Mouse (Mus musculus): ENCODE data around the gene Kif1c. TPM values are rescaled to one million over a fixed set of nuclear protein-coding genes. Genes with fewer than 3 reads are reported as not detected.
A peak's percentile ranks its signal among the peaks of the same experiment; 100 is the strongest.
"Not testable (repeated sequence)": the region's sequence is repeated elsewhere in the genome, so short reads cannot be mapped to it uniquely, and the experiment has no call there.

Kif1c gene
- polyA plus RNA-seq, 1 experiment from 2014 or later = 3.6 TPM

DNA sequence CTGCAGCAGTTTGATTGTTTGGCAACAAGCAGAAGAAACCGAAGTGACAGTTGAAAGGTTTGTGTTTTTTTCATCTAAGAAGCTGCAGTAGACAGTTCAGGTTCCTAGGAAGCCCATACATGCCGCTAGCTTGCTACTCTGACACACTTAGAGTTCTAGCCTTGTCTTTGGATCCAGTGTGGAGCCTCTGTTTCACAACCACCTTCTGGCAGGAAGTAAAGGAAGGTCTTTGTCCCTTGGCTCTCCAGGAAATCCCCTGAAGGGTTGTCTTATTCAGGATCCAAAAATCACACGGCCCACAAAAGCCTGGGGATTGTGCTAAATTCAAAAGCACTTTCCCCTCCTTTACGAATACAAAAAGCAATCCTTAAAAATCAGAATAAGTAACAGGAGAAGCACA lies 54.1 kb downstream of the Kif1c start:
- 70% methylated on average over 4 of the region's 4 CpGs for WGBS
- no peak overlapping the region for H3K9ac ChIP-seq
- no peaks in the 10 kb centered on the region for H3K9me3 ChIP-seq
- H3K4me3 ChIP-seq = no peak overlapping the region
- H3K36me3 ChIP-seq = no peaks in the 10 kb centered on the region
- no peaks in the 10 kb centered on the region for H3K27me3 ChIP-seq
- H3K4me1 ChIP-seq = no peaks in the 10 kb centered on the region
- ATAC-seq (ENCODE audit: low FRiP score, low read depth) = no peak
- H3K27ac ChIP-seq = no peak overlapping the region
- H3K4me2 ChIP-seq (replicated peaks) = no peak overlapping the region

DNA sequence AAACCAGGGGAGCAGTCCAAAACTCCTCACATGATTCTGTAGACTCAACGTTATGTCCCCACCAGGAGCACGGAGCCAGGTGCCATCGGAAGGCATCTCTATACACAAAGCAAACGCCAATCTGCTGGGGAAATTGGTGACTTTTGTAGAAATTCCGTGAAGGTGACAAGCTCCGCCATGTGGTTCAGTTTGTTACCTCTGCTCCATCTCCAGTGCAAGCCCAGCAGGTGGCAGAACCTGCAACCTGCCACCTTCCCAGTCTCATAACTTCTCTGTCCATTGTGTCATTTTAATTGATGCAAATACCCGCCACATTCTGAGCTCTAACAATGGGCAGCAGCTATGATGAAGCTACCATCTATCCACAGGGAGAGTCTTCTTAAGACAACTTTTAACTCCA lies 54.6 kb downstream of the Kif1c start:
- no peak overlapping the region for H3K27ac ChIP-seq
- H3K4me2 ChIP-seq (replicated peaks) = no peak overlapping the region
- no peaks in the 10 kb centered on the region for H3K4me1 ChIP-seq
- 60% methylated on average over 7 of the region's 7 CpGs for WGBS
- no peaks in the 10 kb centered on the region for H3K9me3 ChIP-seq
- no peaks in the 10 kb centered on the region for H3K27me3 ChIP-seq
- no peak overlapping the region for H3K9ac ChIP-seq
- no peaks in the 10 kb centered on the region for H3K36me3 ChIP-seq
- H3K4me3 ChIP-seq = no peak overlapping the region
- ATAC-seq (ENCODE audit: low FRiP score, low read depth) = no peak

DNA sequence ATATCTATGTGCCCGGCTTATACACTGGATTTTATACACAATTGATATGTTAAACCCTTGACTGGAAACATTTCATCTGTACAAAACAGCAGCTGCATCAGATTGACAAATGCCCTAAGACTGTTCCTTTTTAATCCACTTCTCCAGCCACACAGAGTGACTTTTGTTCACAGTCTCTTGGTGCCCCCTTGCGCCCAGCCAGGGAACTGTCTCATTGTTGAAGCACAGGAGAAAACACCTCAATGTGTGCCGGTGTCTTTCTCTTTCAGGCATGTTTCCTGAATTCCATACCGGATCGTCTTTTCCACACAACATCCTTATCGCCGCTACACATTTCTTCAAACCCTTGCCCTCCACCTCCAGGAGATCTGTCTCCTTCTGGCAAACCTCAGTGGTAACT lies 55.3 kb downstream of the Kif1c start:
- Histone ChIP-seq H3K4me3 (no peak overlapping the region), H3K36me3 (no peaks in the 10 kb centered on the region), H3K4me1 (no peaks in the 10 kb centered on the region), H3K4me2 (replicated peaks) (no peak overlapping the region), H3K9me3 (no peaks in the 10 kb centered on the region), H3K27me3 (no peaks in the 10 kb centered on the region), H3K27ac (no peak overlapping the region), H3K9ac (no peak overlapping the region)
- 11% methylated on average over 7 of the region's 7 CpGs for WGBS
- no peak for ATAC-seq (ENCODE audit: low FRiP score, low read depth)

DNA sequence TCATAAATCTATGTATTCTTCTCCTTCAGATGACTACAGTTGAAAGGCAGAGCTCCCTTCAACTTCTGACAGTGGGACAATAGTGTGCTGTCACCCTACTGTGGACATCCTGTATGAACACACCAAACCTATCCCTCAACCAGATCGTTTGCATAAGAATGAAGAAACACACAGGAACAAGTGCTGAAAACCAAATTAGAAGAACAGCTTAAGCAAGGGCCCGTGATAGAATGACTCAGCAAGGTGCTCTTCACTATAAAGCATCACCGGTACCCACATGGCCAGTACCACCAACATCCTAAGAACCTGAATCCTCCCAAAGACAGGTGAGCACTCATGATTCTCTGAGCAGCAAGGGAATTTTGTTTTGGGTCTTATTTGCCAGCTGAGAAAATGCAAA lies 60.1 kb downstream of the Kif1c start:
- not testable (repeated sequence) for H3K4me1 ChIP-seq; H3K36me3 ChIP-seq; H3K9me3 ChIP-seq; ATAC-seq (ENCODE audit: low FRiP score, low read depth); H3K4me2 ChIP-seq (replicated peaks); H3K27ac ChIP-seq; H3K4me3 ChIP-seq; H3K9ac ChIP-seq; H3K27me3 ChIP-seq
- WGBS = 68% methylated on average over 3 of the region's 3 CpGs

DNA sequence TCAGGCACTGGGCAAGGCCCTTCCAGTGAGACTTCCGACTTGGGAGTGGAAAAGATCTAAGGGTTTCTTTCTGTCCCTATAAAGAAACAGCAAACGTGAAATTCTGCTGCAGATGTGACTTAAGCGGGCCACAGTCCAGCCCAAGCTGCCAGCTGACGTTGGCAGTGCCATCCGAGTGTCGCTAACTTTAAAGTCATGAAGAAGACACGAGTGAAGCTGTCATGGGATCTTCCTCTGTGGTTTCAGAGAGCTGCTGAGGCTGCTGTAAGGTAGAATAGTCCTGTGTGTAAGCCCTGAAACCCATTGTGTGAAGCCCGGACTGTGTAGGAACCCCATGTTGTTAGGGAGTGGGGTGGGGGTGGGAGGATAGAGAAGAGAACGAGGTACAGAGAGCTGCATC lies 62.3 kb downstream of the Kif1c start:
- Histone ChIP-seq H3K4me1 (peaks cover 12% of the 10 kb centered on the region), H3K4me2 (replicated peaks) (no peak overlapping the region), H3K9me3 (no peaks in the 10 kb centered on the region), H3K27me3 (no peaks in the 10 kb centered on the region), H3K4me3 (no peak overlapping the region), H3K9ac (no peak overlapping the region), H3K36me3 (0 out of 2 replicates have a peak, but pooled peaks cover 2% of the 10 kb centered on the region), H3K27ac (no peak overlapping the region)
- 89% methylated on average over 9 of the region's 9 CpGs for WGBS
- no peak for ATAC-seq (ENCODE audit: low FRiP score, low read depth)

DNA sequence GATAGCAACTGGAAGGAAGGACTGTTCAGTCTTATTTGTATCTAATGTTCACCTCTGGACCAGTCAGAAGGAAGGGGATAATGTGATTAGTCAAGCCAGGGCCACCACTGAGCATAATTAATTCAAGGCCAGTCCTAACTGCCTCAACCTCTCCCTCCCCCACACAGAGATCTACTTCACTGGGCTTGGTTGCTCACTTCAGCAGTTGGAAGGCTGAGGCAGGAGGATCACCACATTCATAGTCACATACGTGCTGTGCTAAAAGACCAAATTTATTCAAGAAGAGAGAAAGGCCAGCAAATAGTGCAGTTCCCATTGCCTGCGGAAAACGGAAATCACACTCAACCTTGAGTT lies 63.2 kb downstream of the Kif1c start:
- Histone ChIP-seq H3K9ac (peak overlapping the region; percentile 77), H3K27me3 (no peaks in the 10 kb centered on the region), H3K4me1 (peaks cover 12% of the 10 kb centered on the region), H3K27ac (peak overlapping the region; percentile 61; the same call in 1 of the 2 replicates), H3K4me2 (replicated peaks) (peak overlapping the region; percentile 79), H3K4me3 (peak overlapping the region; percentile 69), H3K36me3 (peaks cover 8% of the 10 kb centered on the region; the same call in 1 of the 2 replicates), H3K9me3 (no peaks in the 10 kb centered on the region)
- ATAC-seq (ENCODE audit: low FRiP score, low read depth) = no peak
- 34% methylated on average over 3 of the region's 3 CpGs for WGBS

DNA sequence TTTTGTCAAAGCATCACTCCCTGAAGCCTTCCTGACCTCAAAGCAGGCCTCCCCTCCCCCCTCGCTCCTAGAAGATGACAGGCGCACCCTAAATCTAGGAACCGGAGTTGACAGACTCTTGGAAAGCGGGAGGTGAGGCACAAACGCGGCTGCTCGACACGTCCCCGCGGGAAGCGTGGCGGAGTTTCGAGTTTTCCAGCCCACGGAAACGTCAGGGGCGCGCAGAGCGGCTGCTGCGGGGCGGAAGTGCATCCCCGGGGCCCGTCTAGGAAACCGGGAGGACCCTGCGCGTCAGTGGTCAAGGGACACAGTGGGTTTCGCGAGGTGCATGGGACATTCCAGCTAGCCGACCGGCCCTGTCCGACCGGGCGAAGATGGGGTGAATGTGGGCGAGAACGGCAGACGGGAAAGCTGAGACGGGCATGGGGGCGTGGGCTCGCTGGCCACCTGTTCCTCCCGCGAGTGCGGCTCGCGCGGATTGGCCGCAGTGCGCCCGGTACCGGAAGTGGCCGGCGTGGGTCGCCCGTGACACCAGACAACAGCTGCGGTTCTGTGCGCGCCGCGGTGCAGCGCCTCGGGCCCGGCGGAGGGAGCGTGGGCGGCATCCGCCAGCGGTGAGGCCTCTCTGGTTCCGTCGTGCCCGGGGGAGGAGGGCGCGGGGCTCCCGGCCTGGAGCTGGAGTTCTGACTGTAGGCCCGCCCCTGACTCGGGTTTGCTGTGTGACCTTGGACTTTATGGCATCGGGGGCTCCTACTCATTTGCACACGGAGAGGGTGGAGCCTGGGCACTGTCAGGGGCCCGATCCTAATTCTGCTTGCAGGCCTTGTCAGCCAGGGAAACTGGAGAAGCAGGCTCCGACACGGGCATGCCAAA lies 63.8 kb downstream of the Kif1c start, which contains the start of gene Zfp3:
Gene Zfp3, plus strand, starts transcription at position 274 of the 873 bp plus-strand sequence.
- under 1% methylated on average over 65 of the region's 78 CpGs for WGBS
- peaks cover 12% of the 10 kb centered on the region for H3K4me1 ChIP-seq
- H3K27ac ChIP-seq = peak within 1 kb of the TSS; percentile 61; the same call in 1 of the 2 replicates

DNA sequence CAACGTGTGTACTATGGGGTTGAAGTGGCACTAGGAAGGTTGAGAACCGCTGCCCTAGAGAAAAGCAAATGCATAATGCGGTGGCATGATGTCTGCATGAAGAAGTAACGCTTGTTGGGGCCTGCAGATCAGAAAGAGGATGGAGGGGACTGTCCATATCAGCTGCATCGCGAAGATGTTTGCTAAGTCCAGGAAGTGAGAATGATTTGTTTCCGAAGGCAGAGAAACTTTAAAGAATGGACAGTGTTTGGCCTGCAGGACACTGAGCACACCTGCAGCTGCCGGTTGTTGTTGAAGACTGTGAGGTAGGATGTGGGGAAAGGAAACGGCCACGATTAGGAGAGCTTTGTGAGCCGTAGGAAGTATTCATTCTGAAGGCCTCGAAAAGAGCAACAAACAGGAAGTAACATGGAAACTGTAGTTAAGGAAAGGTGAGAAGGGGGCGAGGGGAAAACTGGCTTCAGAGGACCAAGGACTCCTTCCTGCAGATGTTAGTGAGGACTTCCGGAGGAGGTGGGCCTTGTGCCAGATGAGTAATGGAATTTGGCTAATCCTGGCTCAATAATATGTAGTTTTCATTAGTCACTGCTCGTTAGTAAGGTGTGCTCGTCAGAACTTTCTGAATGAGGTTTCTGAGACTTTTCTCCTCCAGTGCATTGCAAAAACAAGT lies 65.6 kb downstream of the Kif1c start:
- no peak overlapping the region for H3K4me3 ChIP-seq
- ATAC-seq (ENCODE audit: low FRiP score, low read depth) = no peak
- H3K9ac ChIP-seq = no peak overlapping the region
- peaks cover 12% of the 10 kb centered on the region for H3K4me1 ChIP-seq
- no peak overlapping the region; the same call in 1 of the 2 replicates for H3K27ac ChIP-seq
- H3K9me3 ChIP-seq = no peaks in the 10 kb centered on the region
- no peaks in the 10 kb centered on the region for H3K27me3 ChIP-seq
- H3K36me3 ChIP-seq = peaks cover 10% of the 10 kb centered on the region
- H3K4me2 ChIP-seq (replicated peaks) = no peak overlapping the region
- 74% methylated on average over 16 of the region's 16 CpGs for WGBS

More for the DNA sequence above, 63.8 kb downstream of the Kif1c start, which contains the start of gene Zfp3:
- Histone ChIP-seq H3K9me3 (no peaks in the 10 kb centered on the region), H3K36me3 (peaks cover 8% of the 10 kb centered on the region; the same call in 1 of the 2 replicates), H3K9ac (peak within 1 kb of the TSS; percentile 77), H3K27me3 (no peaks in the 10 kb centered on the region), H3K4me2 (replicated peaks) (peak within 1 kb of the TSS; percentile 79), H3K4me3 (peak within 1 kb of the TSS; percentile 69)
- peak; percentile 86 for ATAC-seq (ENCODE audit: low FRiP score, low read depth)

DNA sequence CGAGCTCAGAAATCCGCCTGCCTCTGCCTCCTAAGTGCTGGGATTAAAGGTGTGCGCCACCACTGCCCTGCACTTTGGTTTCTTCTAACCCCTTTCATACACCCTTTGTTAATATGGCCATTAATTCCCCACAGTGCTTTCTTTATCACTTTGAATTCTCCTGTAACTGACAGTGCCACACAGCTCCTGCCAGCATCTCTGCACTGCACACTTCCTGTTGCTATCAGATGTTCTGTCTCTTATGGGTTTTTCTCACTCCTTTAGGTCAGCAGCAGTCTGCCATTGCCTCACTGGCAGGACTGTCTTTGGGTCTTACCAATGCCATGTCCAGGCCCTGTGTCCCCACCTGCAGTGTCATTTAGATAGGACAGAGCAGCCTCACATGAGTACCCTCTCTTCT lies 70.5 kb downstream of the Kif1c start:
- Histone ChIP-seq H3K4me3 (no peak overlapping the region), H3K27me3 (no peaks in the 10 kb centered on the region), H3K27ac (no peak overlapping the region), H3K4me2 (replicated peaks) (no peak overlapping the region), H3K4me1 (no peaks in the 10 kb centered on the region; the same call in 1 of the 2 replicates), H3K9me3 (no peaks in the 10 kb centered on the region), H3K9ac (no peak overlapping the region), H3K36me3 (peaks cover 44% of the 10 kb centered on the region)
- no peak for ATAC-seq (ENCODE audit: low FRiP score, low read depth)
- 91% methylated on average over 3 of the region's 3 CpGs for WGBS

DNA sequence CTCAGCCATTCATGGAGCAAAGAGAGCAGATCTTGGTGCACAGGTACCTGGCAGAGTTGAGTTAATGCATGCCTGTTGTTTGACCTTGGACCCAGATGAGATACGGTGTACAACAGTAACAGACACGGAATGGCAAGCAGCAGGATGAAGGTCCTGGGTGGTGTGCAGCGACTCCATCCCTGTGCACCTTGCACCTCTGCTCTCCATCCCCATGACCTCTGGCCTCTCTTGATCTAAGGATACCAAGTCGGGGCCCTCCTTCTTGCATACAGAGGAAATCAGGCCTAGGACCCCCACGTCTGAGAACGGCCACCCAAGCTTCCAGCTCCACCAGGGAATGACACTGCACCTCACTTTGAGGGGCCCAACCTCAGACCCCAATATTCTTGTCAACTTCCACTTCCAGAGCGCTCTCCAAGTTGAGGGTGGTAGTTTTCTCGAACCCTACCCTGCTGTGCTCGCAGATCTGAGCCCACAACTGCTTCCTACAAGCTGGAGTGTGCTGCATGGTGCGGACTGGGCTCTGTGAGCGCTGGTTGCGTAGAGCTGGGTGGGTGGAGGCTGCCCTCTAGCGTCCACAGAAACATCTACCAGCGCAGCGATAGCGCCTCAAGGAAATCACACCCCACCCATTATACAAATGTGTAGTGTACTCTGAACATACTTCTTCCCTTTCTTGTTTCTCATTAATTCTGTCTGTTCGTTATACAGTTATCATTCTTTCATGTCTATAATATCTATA lies 76.7 kb downstream of the Kif1c start:
- H3K36me3 ChIP-seq = peaks cover 24% of the 10 kb centered on the region
- no peak for ATAC-seq (ENCODE audit: low FRiP score, low read depth)
- H3K27ac ChIP-seq = no peak overlapping the region
- no peak overlapping the region for H3K4me2 ChIP-seq (replicated peaks)
- WGBS = 27% methylated on average over 17 of the region's 17 CpGs
- H3K9ac ChIP-seq = no peak overlapping the region
- no peak overlapping the region for H3K4me3 ChIP-seq
- H3K27me3 ChIP-seq = no peaks in the 10 kb centered on the region
- H3K4me1 ChIP-seq = no peaks in the 10 kb centered on the region
- H3K9me3 ChIP-seq = no peaks in the 10 kb centered on the region

DNA sequence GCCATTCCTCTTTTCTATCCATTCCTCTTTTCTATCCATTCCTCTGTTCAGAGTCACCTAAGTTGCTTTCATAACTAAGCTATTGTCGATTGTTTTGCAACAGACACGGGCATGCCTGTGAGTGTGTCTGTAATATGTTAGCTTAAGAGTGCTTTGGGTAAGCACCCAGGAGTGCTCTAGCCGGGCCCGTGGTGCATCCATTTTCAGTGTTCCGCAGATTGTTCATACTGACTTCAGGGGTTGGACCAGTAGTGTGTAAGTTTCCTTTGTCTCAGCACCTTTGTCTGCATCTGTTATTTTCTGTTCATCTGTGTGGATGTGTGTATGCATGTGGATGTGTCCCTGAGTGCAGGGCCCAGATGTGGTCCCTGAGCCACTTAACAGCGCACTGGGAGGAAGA lies 77.3 kb downstream of the Kif1c start:
- no peaks in the 10 kb centered on the region for H3K4me1 ChIP-seq
- H3K27me3 ChIP-seq = no peaks in the 10 kb centered on the region
- H3K36me3 ChIP-seq = peaks cover 17% of the 10 kb centered on the region
- 76% methylated on average over 6 of the region's 6 CpGs for WGBS
- H3K27ac ChIP-seq = no peak overlapping the region
- H3K9ac ChIP-seq = no peak overlapping the region
- H3K9me3 ChIP-seq = no peaks in the 10 kb centered on the region
- no peak for ATAC-seq (ENCODE audit: low FRiP score, low read depth)
- no peak overlapping the region for H3K4me3 ChIP-seq
- H3K4me2 ChIP-seq (replicated peaks) = no peak overlapping the region

DNA sequence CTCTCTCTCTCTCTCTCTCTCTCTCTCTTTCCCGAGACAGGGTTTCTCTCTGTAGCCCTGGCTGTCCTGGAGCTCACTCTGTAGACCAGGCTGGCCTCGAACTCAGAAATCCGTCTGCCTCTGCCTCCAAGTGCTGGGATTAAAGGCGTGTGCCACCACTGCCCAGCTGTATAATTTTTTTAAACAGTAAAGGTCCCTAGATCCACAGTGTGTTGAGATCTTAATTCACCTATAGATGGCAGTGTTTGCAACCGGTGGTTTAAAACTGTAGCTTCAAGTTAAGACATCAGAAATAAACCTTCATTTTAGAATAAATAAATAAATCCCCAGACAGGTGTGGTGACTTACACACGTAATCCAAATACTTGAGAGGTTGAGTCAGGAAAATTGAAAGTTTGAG lies 77.7 kb downstream of the Kif1c start:
- ATAC-seq (ENCODE audit: low FRiP score, low read depth); H3K4me1 ChIP-seq; H3K4me2 ChIP-seq (replicated peaks); H3K27me3 ChIP-seq; H3K9ac ChIP-seq; H3K4me3 ChIP-seq; H3K27ac ChIP-seq; H3K9me3 ChIP-seq: not testable (repeated sequence)
- peaks cover 15% of the 10 kb centered on the region for H3K36me3 ChIP-seq
- WGBS = 25% methylated on average over 6 of the region's 6 CpGs

Measured in limb, embryonic 13.5 days (tissue).